Mouse (Mus musculus) frontal cortex, postnatal 36 days (tissue): ENCODE results near the gene Sema4f.
A peak's percentile ranks its signal among the peaks of the same experiment; 100 is the strongest.

Experiments used
- DNase-seq, 2 experiments: peaks; one replicate each; pipeline ENCODE4 v3.0.0; 2022; ENCODE audit warnings: low spot score in 2 of 2

Sema4f gene

GRCm38 (mm10) chr6:82871632-82872331 lies 67.8 kb downstream of the Sema4f start:
- no peak for DNase-seq

GRCm38 (mm10) chr6:82868476-82868875 lies 71.1 kb downstream of the Sema4f start:
- no peak for DNase-seq

GRCm38 (mm10) chr6:82863380-82863874 lies 76.1 kb downstream of the Sema4f start:
- peak in 1 of 2 experiments; percentile 28 for DNase-seq

- no peak for DNase-seq
These were observed 77.1 kb downstream of the Sema4f start for GRCm38 (mm10) chr6:82862475-82862874.

- DNase-seq = no peak
These were observed 77.5 kb downstream of the Sema4f start for GRCm38 (mm10) chr6:82862042-82862441.
